Mouse (Mus musculus): ENCODE results near the gene Fbxw19. TPM values are rescaled to one million over a fixed set of nuclear protein-coding genes. Genes with fewer than 3 reads are reported as not detected.
A peak's percentile ranks its signal among the peaks of the same experiment; 100 is the strongest.
"Not testable (repeated sequence)": the region's sequence is repeated elsewhere in the genome, so short reads cannot be mapped to it uniquely, and the experiment has no call there.

The Fbxw19 gene
- polyA plus RNA-seq (2012; ENCODE audit: insufficient read depth, low replicate concordance), result not detected in 2 replicates

- not testable (repeated sequence) for H3K4me3 ChIP-seq (replicated peaks); H3K4me1 ChIP-seq; H3K9me3 ChIP-seq; H3K27me3 ChIP-seq (replicated peaks); H3K36me3 ChIP-seq (replicated peaks; ENCODE audit: low read length)
These were observed at the start of gene Fbxw19 for GRCm38 (mm10) chr9:109495775-109496174. Gene Fbxw19, minus strand, starts transcription at chr9:109495875.

GRCm38 (mm10) chr9:109523385-109524064 is 27.9 kb upstream of the Fbxw19 start:
- Histone ChIP-seq H3K9me3 (no peaks in the 10 kb centered on the region), H3K27me3 (replicated peaks) (no peaks in the 10 kb centered on the region), H3K4me1 (no peaks in the 10 kb centered on the region), H3K4me3 (replicated peaks) (no peak overlapping the region), H3K36me3 (replicated peaks; ENCODE audit: low read length) (no peaks in the 10 kb centered on the region)
- TF ChIP-seq FLI1 (IDR thresholded peaks at IDR 0.05; ENCODE audit: low read length) (no peak), GATA1 (IDR thresholded peaks at IDR 0.05; ENCODE audit: borderline replicate concordance, low read length) (no peak)

DNA sequence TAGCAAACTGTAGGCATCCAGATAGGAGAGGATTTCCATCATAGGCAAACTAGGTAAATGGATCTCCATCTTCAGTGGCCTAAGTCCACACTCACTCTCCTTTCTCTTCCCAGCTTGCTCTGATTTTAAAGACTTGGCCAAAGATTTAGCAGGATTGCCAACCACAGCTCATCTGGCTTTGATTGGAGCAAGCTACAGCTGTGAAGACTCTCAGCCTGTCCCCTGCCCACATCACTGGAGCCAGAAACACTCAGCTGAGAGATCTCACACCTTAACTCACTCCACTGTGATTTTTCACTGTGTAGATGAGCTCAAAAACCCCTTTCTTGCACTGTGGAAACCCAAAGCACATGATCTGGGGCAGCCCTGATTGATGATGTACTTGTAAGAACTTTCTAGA is 46.6 kb downstream of the Fbxw19 start, which contains the start of gene Fbxw16:
Gene Fbxw16 (minus strand): TSS at position 101 of the 400 bp plus-strand sequence.
- H3K27me3 ChIP-seq (replicated peaks), result no peaks in the 10 kb centered on the region
- no peaks in the 10 kb centered on the region for H3K36me3 ChIP-seq (replicated peaks; ENCODE audit: low read length)
- no peak within 1 kb of the TSS for H3K4me3 ChIP-seq (replicated peaks)
- no peak for TF ChIP-seq FLI1 (IDR thresholded peaks at IDR 0.05; ENCODE audit: low read length)
- H3K9me3 ChIP-seq, result peaks cover 7% of the 10 kb centered on the region; the same call in 1 of the 2 replicates
- H3K4me1 ChIP-seq, result no peaks in the 10 kb centered on the region

DNA sequence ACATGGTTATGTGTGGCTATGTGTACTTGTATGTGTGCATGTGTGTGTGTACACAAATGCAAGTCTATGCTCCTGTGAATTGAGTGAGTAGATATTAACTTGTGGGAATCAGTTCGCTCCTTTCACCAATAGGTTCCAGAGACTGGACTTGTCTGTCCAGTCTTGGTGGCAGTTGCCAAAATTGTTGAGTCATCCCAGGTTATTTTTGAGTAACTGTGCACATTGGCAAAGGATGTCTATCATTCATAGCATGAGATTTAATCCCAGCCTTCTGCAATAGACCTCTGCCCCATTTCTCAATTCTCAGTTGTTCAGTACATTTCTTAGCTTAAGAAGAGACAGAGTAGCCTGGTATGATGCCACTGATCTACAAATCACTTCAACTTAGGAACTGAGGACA is 62.7 kb downstream of the Fbxw19 start:
- Histone ChIP-seq H3K27me3 (replicated peaks) (no peaks in the 10 kb centered on the region), H3K9me3 (peaks cover 3% of the 10 kb centered on the region; the same call in 1 of the 2 replicates), H3K4me1 (no peaks in the 10 kb centered on the region), H3K4me3 (replicated peaks) (peak overlapping the region; percentile 29), H3K36me3 (replicated peaks; ENCODE audit: low read length) (no peaks in the 10 kb centered on the region)
- TF ChIP-seq FLI1 (IDR thresholded peaks at IDR 0.05; ENCODE audit: low read length), result no peak
- no peak for TF ChIP-seq GATA1 (IDR thresholded peaks at IDR 0.05; ENCODE audit: borderline replicate concordance, low read length)

Other genes starting within 250 kb of the Fbxw19 start
- gene Fbxw14, start 208.2 kb downstream of the Fbxw19 start, polyA plus RNA-seq (2012; ENCODE audit: insufficient read depth, low replicate concordance), result not detected in 2 replicates
- gene Fbxw28, start 156.2 kb downstream of the Fbxw19 start, polyA plus RNA-seq (2012; ENCODE audit: insufficient read depth, low replicate concordance), result not detected in 2 replicates
- not detected in 2 replicates for gene Fbxw22, start 91.6 kb downstream of the Fbxw19 start, polyA plus RNA-seq (2012; ENCODE audit: insufficient read depth, low replicate concordance)
- not detected in 2 replicates for gene Fbxw16, start 46.7 kb downstream of the Fbxw19 start, polyA plus RNA-seq (2012; ENCODE audit: insufficient read depth, low replicate concordance)
- not detected in 2 replicates for gene Fbxw15, start 72.4 kb upstream of the Fbxw19 start, polyA plus RNA-seq (2012; ENCODE audit: insufficient read depth, low replicate concordance)
- not detected in 2 replicates for gene Fbxw24, start 130.2 kb upstream of the Fbxw19 start, polyA plus RNA-seq (2012; ENCODE audit: insufficient read depth, low replicate concordance)
- not detected in 2 replicates for gene Fbxw25, start 168.8 kb upstream of the Fbxw19 start, polyA plus RNA-seq (2012; ENCODE audit: insufficient read depth, low replicate concordance)
- not detected in 2 replicates for gene Fbxw18, start 206.8 kb upstream of the Fbxw19 start, polyA plus RNA-seq (2012; ENCODE audit: insufficient read depth, low replicate concordance)

Measured in megakaryocyte, embryonic 14.5 days (primary cell).